Mouse (Mus musculus): ENCODE data around the gene Rplp2. TPM values are rescaled to one million over a fixed set of nuclear protein-coding genes. Genes with fewer than 3 reads are reported as not detected.

The Rplp2 gene
- total RNA-seq, 2 experiments from 2014 or later, result 466 to 562 TPM

DNA sequence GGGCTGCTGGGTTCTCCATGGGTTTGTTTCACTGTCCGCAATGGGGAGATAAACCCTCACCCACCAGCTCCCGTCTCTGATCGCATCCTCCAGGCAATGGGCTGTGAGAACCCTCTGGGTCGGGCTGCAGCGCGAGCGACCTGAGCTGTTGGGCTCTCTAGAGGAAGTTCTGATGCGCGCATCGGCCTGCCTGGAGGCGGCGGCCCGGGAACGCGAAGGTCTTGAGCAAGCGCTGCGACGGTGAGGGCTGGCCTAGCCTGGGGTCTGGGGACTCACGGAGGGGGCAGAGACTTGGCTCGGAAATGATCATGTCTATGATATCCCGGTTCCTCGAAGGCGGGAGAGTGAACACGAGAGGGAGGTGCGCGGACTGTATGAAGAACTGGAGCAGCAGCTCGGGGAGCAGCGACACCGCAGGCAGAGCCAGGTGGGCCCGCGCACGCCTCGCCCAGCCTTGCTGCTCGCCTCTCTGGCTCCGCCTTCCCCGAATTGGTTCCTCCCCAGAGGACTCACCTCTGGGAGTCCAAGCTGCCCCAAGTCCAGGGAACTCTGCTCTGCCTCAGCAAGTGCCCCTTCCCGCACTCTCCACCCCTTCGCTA, 17.5 kb downstream of the Rplp2 start:
- intact Hi-C loops (cut with DNase I), result no loop called here
- DNase-seq, result no peak

DNA sequence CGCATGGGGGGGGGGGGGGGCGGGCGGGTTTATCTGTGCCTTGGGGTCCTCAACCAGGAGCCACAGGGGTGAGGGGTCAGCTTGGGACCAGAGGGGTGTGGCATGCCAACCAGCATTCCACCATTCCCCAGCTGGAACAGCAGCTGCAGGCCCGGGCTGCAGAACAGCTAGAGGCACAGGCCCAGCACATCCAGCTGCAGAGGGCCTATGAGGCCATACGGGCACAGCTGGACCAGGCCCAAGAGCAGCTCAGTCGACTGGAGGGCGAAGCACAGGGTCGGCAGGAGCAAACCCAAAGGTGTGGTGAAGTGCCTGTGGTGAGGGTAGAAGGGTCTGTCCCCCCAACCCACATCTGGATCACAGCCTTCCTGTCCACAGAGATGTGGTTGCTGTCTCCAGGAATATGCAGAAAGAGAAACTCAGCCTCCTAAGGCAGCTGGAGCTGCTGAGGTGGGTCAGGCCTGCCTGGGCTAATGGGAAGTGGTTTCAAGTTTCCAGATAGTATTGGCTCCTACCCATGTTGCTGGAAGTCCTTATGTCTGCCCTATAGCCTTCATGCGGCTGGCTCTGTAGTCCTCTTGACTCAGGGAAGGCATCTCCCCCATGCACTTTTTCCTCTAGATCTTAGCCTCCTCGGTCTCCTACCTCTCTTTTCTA, 18.3 kb downstream of the Rplp2 start:
- DNase-seq, result peak in 1 of 2 experiments; percentile 31
- intact Hi-C loops (cut with DNase I), result no loop called here

DNA sequence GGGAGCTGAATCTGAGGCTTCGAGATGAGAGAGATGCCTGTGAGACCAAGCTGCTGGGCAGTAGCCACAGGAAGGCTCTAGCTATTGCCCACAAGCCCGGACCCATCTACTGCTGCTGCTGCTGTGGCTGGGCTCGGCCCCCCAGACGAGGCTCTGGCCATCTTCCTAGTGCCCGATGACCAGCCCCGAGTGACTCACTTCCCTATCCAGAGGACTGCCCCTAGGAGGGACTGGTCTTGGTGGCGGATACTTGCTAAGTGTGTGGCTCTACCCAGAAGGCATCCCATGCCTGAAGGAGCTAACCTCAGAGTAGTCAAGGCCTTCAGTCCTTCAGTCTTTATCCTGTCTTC, 18.9 kb downstream of the Rplp2 start:
- no peak for DNase-seq
- intact Hi-C loops (cut with DNase I), result no loop called here

GRCm38 (mm10) chr7:141466607-141467148, 19.5 kb downstream of the Rplp2 start:
- intact Hi-C loops (cut with DNase I), result no loop called here
- DNase-seq, result no peak

GRCm38 (mm10) chr7:141467230-141468030, 20.3 kb downstream of the Rplp2 start, which contains the start of gene Cd151:
Cd151 (plus strand) TSS chr7:141467392.
- intact Hi-C loops (cut with DNase I), result no loop called here
- peak; percentile 86 to 88 for DNase-seq

DNA sequence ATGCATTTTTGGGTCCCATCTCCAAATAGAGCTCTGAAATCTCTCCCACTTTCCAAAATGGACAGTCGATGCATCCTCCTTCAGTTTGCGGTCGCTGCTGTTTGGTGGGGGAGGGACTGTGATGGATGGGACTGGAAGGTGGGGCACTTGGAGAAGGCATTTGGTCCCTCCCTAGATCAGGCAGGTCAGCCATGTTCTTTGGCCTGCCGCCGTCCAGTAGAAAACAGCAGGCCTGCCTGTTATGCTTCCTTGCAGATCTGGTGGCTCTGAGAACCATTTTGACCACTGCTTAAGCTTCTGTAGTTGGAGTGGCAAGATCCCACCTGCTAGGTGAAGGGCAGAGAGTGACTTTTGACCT, 21.0 kb downstream of the Rplp2 start:
- DNase-seq, result peak in 1 of 2 experiments; percentile 34
- intact Hi-C loops (cut with DNase I), result no loop called here

DNA sequence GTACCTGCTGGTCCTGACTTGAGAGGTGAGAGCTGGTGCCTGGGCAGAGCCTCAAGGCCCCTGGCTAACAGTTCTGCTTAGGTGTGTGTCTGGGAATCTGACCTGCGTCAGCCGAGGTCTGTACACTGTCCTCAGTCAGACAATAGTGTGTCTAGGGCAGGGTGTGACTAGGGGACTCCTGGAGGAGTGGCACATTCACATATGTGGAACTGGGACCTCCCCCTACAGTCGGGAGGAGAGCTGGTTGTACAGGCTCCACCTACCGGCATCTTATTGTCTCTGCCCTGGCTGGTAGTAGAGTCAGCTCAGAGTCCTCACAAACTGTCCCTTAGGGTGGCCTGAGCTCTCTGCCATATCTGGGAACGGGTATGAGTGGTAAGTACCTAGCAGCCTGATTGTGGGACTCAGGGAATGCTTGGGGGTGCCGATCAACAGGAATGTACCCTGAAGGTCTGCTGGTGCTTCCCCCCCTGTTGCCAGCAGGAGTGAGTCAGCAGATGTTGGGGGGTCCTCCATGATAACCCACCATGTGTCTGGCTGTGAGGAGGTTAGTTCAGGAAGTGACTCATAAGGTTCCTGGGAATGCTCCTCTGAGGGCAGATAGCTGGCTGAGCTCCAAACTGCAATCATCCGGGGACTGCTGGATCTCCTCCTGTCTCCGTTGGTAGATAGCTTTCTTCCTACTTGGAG, 21.5 kb downstream of the Rplp2 start:
- peak; percentile 56 to 57 for DNase-seq
- intact Hi-C loops (cut with DNase I), result no loop called here

DNA sequence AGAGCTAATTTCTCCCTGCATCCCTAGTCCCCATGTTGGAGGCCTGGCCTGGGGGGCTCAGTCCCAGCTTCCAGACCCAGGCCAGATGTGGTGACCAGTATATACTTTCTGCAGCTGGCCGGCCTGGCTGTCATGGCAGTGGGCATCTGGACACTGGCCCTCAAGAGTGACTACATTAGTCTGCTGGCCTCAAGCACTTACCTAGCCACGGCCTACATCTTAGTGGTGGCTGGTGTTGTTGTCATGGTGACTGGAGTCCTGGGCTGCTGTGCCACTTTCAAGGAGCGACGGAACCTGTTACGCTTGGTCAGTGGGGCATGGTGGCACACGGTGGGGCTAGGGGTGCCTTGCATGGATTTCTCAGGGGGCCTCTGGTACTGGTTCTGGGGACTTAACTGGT, 22.2 kb downstream of the Rplp2 start:
- intact Hi-C loops (cut with DNase I), result no loop called here
- no peak for DNase-seq

- no peak for DNase-seq
- intact Hi-C loops (cut with DNase I), result no loop called here
These were observed 22.9 kb downstream of the Rplp2 start for GRCm38 (mm10) chr7:141469901-141470636.

DNA sequence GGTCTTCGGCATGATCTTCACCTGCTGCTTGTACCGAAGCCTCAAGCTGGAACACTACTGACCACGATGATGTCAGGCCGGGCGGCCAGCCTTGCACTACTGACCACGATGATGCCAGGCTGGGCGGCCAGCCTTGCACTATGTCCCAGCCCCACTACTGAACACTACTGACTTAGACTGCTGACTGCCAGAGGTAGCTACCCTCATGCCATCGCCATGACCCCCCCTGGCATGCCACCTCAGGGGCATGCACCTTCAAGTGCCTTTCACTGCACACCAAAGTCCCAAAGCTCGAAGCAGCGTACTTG, 23.4 kb downstream of the Rplp2 start:
- intact Hi-C loops (cut with DNase I), result no loop called here
- no peak for DNase-seq

GRCm38 (mm10) chr7:141471236-141471635, 24.1 kb downstream of the Rplp2 start:
- DNase-seq, result no peak
- intact Hi-C loops (cut with DNase I), result no loop called here

DNA sequence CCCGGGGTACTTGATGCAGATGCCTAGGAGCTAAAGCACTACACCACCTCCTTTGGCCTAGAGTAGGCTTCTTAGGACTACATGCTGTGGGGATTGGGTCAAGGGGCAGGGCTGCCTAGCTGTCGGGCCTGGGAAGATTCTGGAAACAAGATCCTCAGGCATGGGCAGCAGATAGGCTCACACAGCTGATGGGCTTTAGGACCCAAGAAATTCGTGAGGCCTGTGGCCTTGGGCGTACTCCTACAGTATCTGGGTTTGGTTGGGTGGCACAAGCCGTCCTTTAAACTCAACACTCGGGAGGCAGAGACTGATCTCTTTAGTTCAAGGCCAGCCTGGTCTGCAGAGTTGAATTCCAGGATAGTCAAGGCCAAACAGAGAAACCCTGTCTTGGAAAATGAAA, 25.1 kb downstream of the Rplp2 start:
- no peak for DNase-seq
- intact Hi-C loops (cut with DNase I), result no loop called here

DNA sequence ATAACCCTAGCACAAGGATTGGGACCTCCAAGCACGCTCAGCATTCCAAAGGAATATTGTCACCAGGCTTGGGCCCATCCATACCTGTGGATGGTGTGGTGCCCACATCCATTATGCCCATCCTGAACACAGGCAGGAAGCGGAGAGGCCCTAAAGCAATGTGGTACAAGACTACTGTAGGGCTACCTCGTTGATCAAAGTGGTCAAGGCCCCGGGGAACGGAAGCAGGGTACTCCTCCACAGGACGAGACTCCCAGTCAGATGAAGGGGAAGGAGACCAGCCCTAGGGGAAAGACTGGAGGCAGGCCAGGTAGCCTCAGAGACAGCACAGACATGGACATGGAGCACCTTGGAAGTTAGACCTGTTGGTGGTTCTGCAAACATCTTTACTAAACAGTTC, 25.6 kb downstream of the Rplp2 start:
- no peak for DNase-seq
- intact Hi-C loops (cut with DNase I), result no loop called here

GRCm38 (mm10) chr7:141474160-141474559, 27.0 kb downstream of the Rplp2 start:
- no peak for DNase-seq
- intact Hi-C loops (cut with DNase I), result no loop called here

- peak; percentile 75 to 86 for DNase-seq
- intact Hi-C loops (cut with DNase I), result no loop called here
These were observed 28.0 kb downstream of the Rplp2 start, which contains the start of the genes Polr2l and Tspan4 for GRCm38 (mm10) chr7:141475011-141475804. Polr2l (minus strand) TSS chr7:141475132. Tspan4 (plus strand) TSS chr7:141475240.

GRCm38 (mm10) chr7:141475805-141476158, 28.6 kb downstream of the Rplp2 start:
- intact Hi-C loops (cut with DNase I), result no loop called here
- DNase-seq, result no peak

DNA sequence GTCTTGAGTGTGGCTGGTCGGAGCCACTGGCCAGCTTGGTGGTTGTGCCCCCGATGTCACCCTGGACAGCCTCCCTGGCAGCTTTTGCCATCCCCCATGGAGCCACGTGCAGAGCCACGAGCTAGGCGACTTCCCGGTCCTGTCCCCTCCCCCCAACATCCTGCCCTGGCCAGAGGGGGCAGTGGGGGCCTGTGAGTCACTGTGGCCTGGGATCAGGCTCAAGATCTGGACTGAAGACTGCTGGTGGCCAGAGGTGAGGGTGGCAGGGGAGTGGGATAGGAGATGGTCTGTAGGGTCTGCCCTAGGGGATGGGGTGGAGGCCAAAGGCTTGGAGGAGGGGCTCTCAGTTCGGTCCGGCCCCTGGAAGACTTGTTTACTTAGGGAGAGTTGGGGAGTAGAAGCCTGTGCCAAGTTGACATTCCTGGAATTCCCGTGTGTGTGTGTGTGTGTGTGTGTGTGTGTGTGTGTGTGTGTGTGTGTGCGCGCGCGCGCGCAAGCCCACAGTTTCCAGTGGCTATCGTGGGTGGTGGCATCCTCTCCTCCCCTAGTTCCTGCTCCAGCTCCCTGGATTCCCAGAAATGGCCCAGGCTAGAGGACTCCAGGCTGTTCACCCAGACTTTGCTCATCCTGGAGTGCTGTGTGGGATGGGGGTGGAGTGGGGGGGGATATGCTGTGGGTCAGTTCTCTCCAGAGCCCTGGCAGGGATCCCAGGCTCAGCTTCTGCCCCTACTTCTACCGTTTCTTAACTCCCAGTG, 29.2 kb downstream of the Rplp2 start:
- DNase-seq, result peak; percentile 82 to 83
- intact Hi-C loops (cut with DNase I), result no loop called here

GRCm38 (mm10) chr7:141476981-141477370, 29.8 kb downstream of the Rplp2 start:
- DNase-seq, result peak in 1 of 2 experiments; percentile 35
- intact Hi-C loops (cut with DNase I), result no loop called here
